Mouse (Mus musculus) CH12.LX (cell line): Measurements from ENCODE around the gene Camkk1. TPM values are rescaled to one million over a fixed set of nuclear protein-coding genes. Genes with fewer than 3 reads are reported as not detected.

Source experiments
- DNase-seq: peaks from one replicate; pipeline ENCODE4 v3.0.0-alpha.2; 2013; ENCODE audit errors: extremely low read depth
- H3K27ac ChIP-seq: 2 replicates; pipeline ENCODE4 v1.5.1; 2012; ENCODE audit warnings: low read depth, mild to moderate bottlenecking, control low read depth, moderate library complexity; ENCODE audit not compliant: insufficient read depth
- H3K27me3 ChIP-seq: replicated peaks from 2 replicates; pipeline ENCODE3; 2012; ENCODE audit warnings: inconsistent platforms
- H3K36me3 ChIP-seq, 2 experiments: replicated peaks in 1 of 2; 2 replicates each; pipeline versions ENCODE3 to v1.6.1; 2012; ENCODE audit warnings: inconsistent platforms in 1 of 2, low read length in 1 of 2, mild to moderate bottlenecking in 1 of 2, mixed read lengths in 1 of 2, moderate library complexity in 1 of 2; ENCODE audit not compliant: control insufficient read depth in 1 of 2, insufficient read depth in 1 of 2
- H3K4me1 ChIP-seq, 2 experiments: 2 replicates each; pipeline ENCODE4 v1.6.1; 2012; ENCODE audit warnings: inconsistent platforms in 1 of 2, moderate library complexity in 1 of 2; ENCODE audit not compliant: insufficient read depth in 2 of 2, control insufficient read depth in 1 of 2
- H3K4me2 ChIP-seq: 2 replicates; pipeline ENCODE4 v1.6.1; 2012; ENCODE audit warnings: low read depth, mild to moderate bottlenecking, control low read depth; ENCODE audit not compliant: poor library complexity, insufficient read depth, severe bottlenecking
- H3K4me3 ChIP-seq, 3 experiments: fragments of 150-350 bp in 1 of 3; sonication (generic) in 1 of 3; replicated peaks in 1 of 3; 2 replicates each; pipeline versions ENCODE3 to v1.5.1; 2011 to 2012; ENCODE audit warnings: low read depth in 2 of 3, low read length in 2 of 3, mild to moderate bottlenecking in 2 of 3, moderate library complexity in 2 of 3, control low read depth in 1 of 3, improper control_type of control experiment in 1 of 3, inconsistent platforms in 1 of 3, mixed read lengths in 1 of 3; ENCODE audit not compliant: poor library complexity in 1 of 3
- H3K79me2 ChIP-seq: replicated peaks from 2 replicates; pipeline ENCODE4 v1.6.1; 2012; ENCODE audit warnings: mild to moderate bottlenecking, moderate library complexity; ENCODE audit not compliant: control insufficient read depth, poor library complexity, insufficient read depth, severe bottlenecking; ENCODE audit errors: extremely low read depth
- H3K9ac ChIP-seq: 2 replicates; pipeline ENCODE4 v1.6.1; 2012; ENCODE audit warnings: low read depth, mild to moderate bottlenecking, control low read depth, moderate library complexity; ENCODE audit not compliant: insufficient read depth
- H3K9me3 ChIP-seq: replicated peaks from 2 replicates; pipeline ENCODE3; 2012; ENCODE audit warnings: low read length, inconsistent platforms, mixed read lengths
- CTCF ChIP-seq, 2 experiments: IDR thresholded peaks in 1 of 2; conservative IDR thresholded peaks in 1 of 2; 2 replicates each; pipeline ENCODE4 v1.5.1; 2011 to 2012; ENCODE audit warnings: low read depth in 2 of 2, low read length in 2 of 2, improper control_type of control experiment in 1 of 2, inconsistent platforms in 1 of 2, mild to moderate bottlenecking in 1 of 2, moderate library complexity in 1 of 2
- MAFK ChIP-seq: IDR thresholded peaks from 2 replicates; pipeline ENCODE4 v1.6.1; 2011; ENCODE audit warnings: low read length, improper control_type of control experiment; ENCODE audit not compliant: insufficient replicate concordance
- POLR2AphosphoS2 ChIP-seq: IDR thresholded peaks from 2 replicates; pipeline ENCODE4 v1.6.1; 2011; ENCODE audit warnings: low read depth, low read length, improper control_type of control experiment
- RAD21 ChIP-seq: IDR thresholded peaks from 2 replicates; pipeline ENCODE4 v1.6.1; 2011; ENCODE audit warnings: low read depth, mild to moderate bottlenecking, low read length, improper control_type of control experiment, moderate library complexity
- SMC3 ChIP-seq: IDR thresholded peaks from 2 replicates; pipeline ENCODE4 v1.6.1; 2011; ENCODE audit warnings: low read depth, low read length, improper control_type of control experiment
- TBP ChIP-seq: conservative IDR thresholded peaks from 2 replicates; pipeline ENCODE4 v1.6.1; 2011; ENCODE audit warnings: low read depth, low read length, improper control_type of control experiment
- USF1 ChIP-seq: IDR thresholded peaks from 2 replicates; pipeline ENCODE4 v1.6.1; 2014; ENCODE audit warnings: low read depth, mild to moderate bottlenecking, inconsistent platforms, low read length, improper control_type of control experiment
- ZC3H11A ChIP-seq: IDR thresholded peaks from 2 replicates; pipeline ENCODE4 v1.6.1; 2012; ENCODE audit warnings: low read depth, mild to moderate bottlenecking, inconsistent platforms, low read length, improper control_type of control experiment
- ZNF384 ChIP-seq: IDR thresholded peaks from 2 replicates; pipeline ENCODE4 v1.6.1; 2012; ENCODE audit warnings: low read depth, low read length, improper control_type of control experiment, inconsistent platforms
- dilution Hi-C: fragments of 300-500 bp; cut with MboI; formaldehyde crosslinking; loops from 2 replicates; pipeline ENCODE4 v1.14.3; 2020; ENCODE audit warnings: low sequenced_read_pairs; ENCODE audit not compliant: extremely low pct_unique_long_range_greater_than_20kb, extremely low pct_ligation_motif_present
- in situ Hi-C: fragments of 300-500 bp; cut with MboI; formaldehyde crosslinking; loops from 3 replicates; pipeline ENCODE4 v1.14.3; 2019; ENCODE audit warnings: low sequenced_read_pairs, low pct_ligation_motif_present, low pct_unique_long_range_greater_than_20kb, mixed read lengths
- polyA plus RNA-seq: library from polyadenylated mRNA; unstranded; fragments of >175 nt; gene quantifications from 2 replicates; pipeline ENCODE4 v1.2.1, GENCODE M21; 2012; ENCODE audit warnings: low read depth; ENCODE audit not compliant: insufficient read length
- total RNA-seq, 2 experiments: library from RNA; depleted of rRNA; stranded (reverse); fragments of 300-350 nt in 1 of 2; fragments of >200 nt in 1 of 2; gene quantifications; 2 replicates each; pipeline ENCODE4 v1.2.3; 2012 to 2014

Camkk1 gene
- total and polyA plus RNA-seq, 3 experiments = 5.0 to 9.1 (median 5.1) TPM

GRCm38 (mm10) chr11:72974995-72975503, 43.8 kb upstream of the Camkk1 start:
- TF ChIP-seq ZNF384 = no peak
- no peak overlapping the region for H3K9ac ChIP-seq
- H3K79me2 ChIP-seq = no peaks in the 10 kb centered on the region
- no peak overlapping the region for H3K4me3 ChIP-seq
- in situ Hi-C loops (no loop called here), dilution Hi-C loops (no loop called here)
- H3K9me3 ChIP-seq = no peaks in the 10 kb centered on the region
- H3K27ac ChIP-seq = no peak overlapping the region
- H3K27me3 ChIP-seq = no peaks in the 10 kb centered on the region
- H3K4me2 ChIP-seq = no peak overlapping the region
- peaks cover 86 to 94% of the 10 kb centered on the region in 2 experiments for H3K36me3 ChIP-seq
- peaks cover 3 to 56% of the 10 kb centered on the region in 2 experiments; a peak in 3 of 4 replicates for H3K4me1 ChIP-seq
- no peak for DNase-seq

GRCm38 (mm10) chr11:72982516-72982915, 36.3 kb upstream of the Camkk1 start:
- H3K4me3 ChIP-seq = no peak overlapping the region
- in situ Hi-C loops (loop anchor here (5.0 kb wide), 1 partner anchor 65 kb away; no protein-coding TSS in a partner anchor), dilution Hi-C loops (no loop called here)
- H3K36me3 ChIP-seq = peaks cover 81 to 97% of the 10 kb centered on the region in 2 experiments
- TF ChIP-seq ZNF384 = no peak
- no peak for TF ChIP-seq MAFK
- H3K9ac ChIP-seq = no peak overlapping the region
- H3K27me3 ChIP-seq = no peaks in the 10 kb centered on the region
- H3K27ac ChIP-seq = no peak overlapping the region
- H3K4me1 ChIP-seq = peaks cover 10 to 66% of the 10 kb centered on the region in 2 experiments; a peak in 3 of 4 replicates
- no peaks in the 10 kb centered on the region for H3K79me2 ChIP-seq
- no peaks in the 10 kb centered on the region for H3K9me3 ChIP-seq
- no peak overlapping the region for H3K4me2 ChIP-seq
- DNase-seq = no peak

- Histone ChIP-seq H3K27ac (no peak overlapping the region), H3K4me1 (peaks cover 10 to 66% of the 10 kb centered on the region in 2 experiments; a peak in 3 of 4 replicates), H3K9ac (no peak overlapping the region), H3K79me2 (no peaks in the 10 kb centered on the region), H3K9me3 (no peaks in the 10 kb centered on the region), H3K4me2 (no peak overlapping the region), H3K27me3 (no peaks in the 10 kb centered on the region), H3K4me3 (no peak overlapping the region), H3K36me3 (peaks cover 80 to 97% of the 10 kb centered on the region in 2 experiments)
- peak; percentile 47 for DNase-seq
- TF ChIP-seq TBP (no peak), ZC3H11A (peak; percentile 62), POLR2AphosphoS2 (no peak), RAD21 (peak; percentile 90), SMC3 (peak; percentile 97), CTCF (conservative IDR thresholded peaks at IDR 0.05 in 1 of 2, IDR thresholded peaks at IDR 0.05 in 1 of 2; ENCODE audit: low read depth in 2 of 2, low read length in 2 of 2) (peak; percentile 34 to 89; a peak in 3 of 4 replicates), USF1 (no peak)
- in situ Hi-C loops (loop anchor here (5.0 kb wide), 1 partner anchor 66 kb away; no protein-coding TSS in a partner anchor), dilution Hi-C loops (no loop called here)
Measured at GRCm38 (mm10) chr11:72983283-72983682, 35.5 kb upstream of the Camkk1 start.
